Comparison of ENCODE assay signal across 8 mouse cellular contexts in genomic region chr12:27342691-27343605, GRCm38 (mm10). TPM values are rescaled to one million over a fixed set of nuclear protein-coding genes. Genes with fewer than 3 reads are reported as not detected.
DNase-seq lines count a peak whose midpoint lies in the region; ATAC-seq and TF ChIP-seq lines count a peak whose summit lies in the region.

No protein-coding gene starts in this region.

- TF ChIP-seq EP300 in lung, postnatal 0 days (IDR thresholded peaks at IDR 0.05), result no peak

- peak overlapping the region; percentile 95 for H3K4me3 ChIP-seq in hindbrain, embryonic 16.5 days (ENCODE audit: low read length)
- peak overlapping the region; percentile 67 for H3K4me3 ChIP-seq in lung, postnatal 0 days (ENCODE audit: low read depth, low read length)

- H3K9me3 ChIP-seq in hindbrain, embryonic 16.5 days (ENCODE audit: control insufficient read depth, low read length), result no peaks in the 10 kb centered on the region
- no peaks in the 10 kb centered on the region for H3K9me3 ChIP-seq in lung, postnatal 0 days (ENCODE audit: low read length)

- under 1% methylated on average over 61 of the region's 83 CpGs for WGBS in hindbrain, embryonic 16.5 days
- under 1% methylated on average over 66 of the region's 83 CpGs for WGBS in lung, postnatal 0 days

- no peaks in the 10 kb centered on the region for H3K36me3 ChIP-seq in hindbrain, embryonic 16.5 days (ENCODE audit: control insufficient read depth, insufficient read depth, low read length)
- no peaks in the 10 kb centered on the region for H3K36me3 ChIP-seq in lung, postnatal 0 days (ENCODE audit: insufficient read depth, low read length)

- peaks cover 5% of the 10 kb centered on the region; the same call in 1 of the 2 replicates for H3K4me1 ChIP-seq in hindbrain, embryonic 16.5 days (ENCODE audit: control insufficient read depth, insufficient read depth, low read depth, low read length)
- H3K4me1 ChIP-seq in lung, postnatal 0 days (ENCODE audit: insufficient read depth, low read depth, low read length), result no peaks in the 10 kb centered on the region

- peak overlapping the region; percentile 75 for H3K4me2 ChIP-seq in hindbrain, embryonic 16.5 days (ENCODE audit: low read length)
- H3K4me2 ChIP-seq in lung, postnatal 0 days (replicated peaks; ENCODE audit: low read depth, low read length), result peak overlapping the region; percentile 96

- peak overlapping the region; percentile 100 for H3K9ac ChIP-seq in hindbrain, embryonic 16.5 days (ENCODE audit: low read depth, low read length)
- peak overlapping the region; percentile 41; the same call in 1 of the 2 replicates for H3K9ac ChIP-seq in lung, postnatal 0 days (replicated peaks; ENCODE audit: low read depth)

- TF ChIP-seq CTCF in lung, postnatal 0 days (IDR thresholded peaks at IDR 0.05), result peak; percentile 67

- ATAC-seq in hindbrain, embryonic 16.5 days, result peak; percentile 95
- peak; percentile 94 for ATAC-seq in lung, postnatal 0 days
- no peak for ATAC-seq in monocyte, adult 5-6 weeks (replicated peaks; ENCODE audit: insufficient number of reproducible peaks, low FRiP score, low TSS enrichment, poor library complexity, severe bottlenecking)

- peak; percentile 95 for DNase-seq in R1 (ENCODE audit: low read depth, low spot score)
- DNase-seq in cerebellum, postnatal 36 days, result peak; percentile 55 to 58
- DNase-seq in frontal cortex, postnatal 36 days (ENCODE audit: low spot score in 2 of 2), result peak; percentile 93 to 95
- peak; percentile 87 for DNase-seq in left cerebral cortex, adult 11 months (ENCODE audit: low spot score)
- DNase-seq in lung, postnatal 0 days (ENCODE audit: low spot score), result peak; percentile 96
- DNase-seq in retina, postnatal 7 days (ENCODE audit: low read depth, low spot score), result peak; percentile 71

- no peaks in the 10 kb centered on the region for H3K27me3 ChIP-seq in hindbrain, embryonic 16.5 days (replicated peaks; ENCODE audit: control insufficient read depth, insufficient read depth, low read length)
- H3K27me3 ChIP-seq in lung, postnatal 0 days (replicated peaks; ENCODE audit: insufficient read depth, low read length), result no peaks in the 10 kb centered on the region

- H3K27ac ChIP-seq in hindbrain, embryonic 16.5 days (ENCODE audit: low read depth, low read length), result peak overlapping the region; percentile 98
- H3K27ac ChIP-seq in lung, postnatal 0 days (ENCODE audit: low read length), result peak overlapping the region; percentile 47; the same call in 1 of the 2 replicates

RNA-seq across cellular contexts. Expression of gene Sox11, which starts 0.6 kb away (rescaled TPM):
- polyA plus RNA-seq in hindbrain, embryonic 16.5 days (2015; fragmentation: Nextera tagmentation; extraction: Ambion mirVana), result 179 and 238 TPM in 2 replicates
- polyA plus RNA-seq in lung, postnatal 0 days (2015; fragmentation: Nextera tagmentation; extraction: Ambion mirVana), result 9.2 and 11.3 TPM in 2 replicates
- not detected in 3 replicates for total RNA-seq in monocyte, adult 5-6 weeks (2017)

Comparison
In these comparisons a context has a peak if more than half of its experiments do, and no peak if none do; other contexts are left out.
1. RNA of gene Sox11, which starts 0.6 kb away (polyA plus RNA-seq): 179 to 238 TPM in hindbrain, embryonic 16.5 days; 9.2 to 11.3 TPM in lung, postnatal 0 days; every median in the first group is over 10 times any median in the second.
2. Peak in every context shown above with its lines, with median percentiles within 50 percentile points of each other: DNase-seq.